Mouse (Mus musculus): ENCODE results near the gene P2ry2. TPM values are rescaled to one million over a fixed set of nuclear protein-coding genes. Genes with fewer than 3 reads are reported as not detected.

Gene P2ry2
- total RNA-seq, 2 experiments from 2014 or later = 17.3 to 26.1 TPM

- DNase-seq (ENCODE audit: low spot score) = peak; percentile 62
- intact Hi-C loops (cut with DNase I) = no loop called here
Observed at GRCm38 (mm10) chr7:101028444-101028757, 15.7 kb upstream of the P2ry2 start.

- peak; percentile 41 for DNase-seq (ENCODE audit: low spot score)
- intact Hi-C loops (cut with DNase I) = no loop called here
Observed at GRCm38 (mm10) chr7:101027623-101028443, 15.2 kb upstream of the P2ry2 start.

GRCm38 (mm10) chr7:101026836-101027235 lies 14.2 kb upstream of the P2ry2 start:
- intact Hi-C loops (cut with DNase I) = no loop called here
- DNase-seq (ENCODE audit: low spot score) = no peak

GRCm38 (mm10) chr7:101017492-101017891 lies 4.8 kb upstream of the P2ry2 start:
- intact Hi-C loops (cut with DNase I) = no loop called here
- no peak for DNase-seq (ENCODE audit: low spot score)

GRCm38 (mm10) chr7:101017021-101017461 lies 4.4 kb upstream of the P2ry2 start:
- intact Hi-C loops (cut with DNase I) = no loop called here
- no peak for DNase-seq (ENCODE audit: low spot score)

GRCm38 (mm10) chr7:101014985-101015384 lies 2.3 kb upstream of the P2ry2 start:
- intact Hi-C loops (cut with DNase I) = no loop called here
- DNase-seq (ENCODE audit: low spot score) = no peak

GRCm38 (mm10) chr7:101014041-101014440 lies 1.4 kb upstream of the P2ry2 start:
- no peak for DNase-seq (ENCODE audit: low spot score)
- intact Hi-C loops (cut with DNase I) = no loop called here

GRCm38 (mm10) chr7:101011681-101012367 lies 842 bp downstream of the P2ry2 start:
- intact Hi-C loops (cut with DNase I) = loop anchor here (2.0 kb wide), 2 partner anchors 21 to 37 kb away; no protein-coding TSS in a partner anchor
- peak; percentile 87 for DNase-seq (ENCODE audit: low spot score)

GRCm38 (mm10) chr7:101010741-101011140 lies 1.9 kb downstream of the P2ry2 start:
- intact Hi-C loops (cut with DNase I) = loop anchor here (2.0 kb wide), 2 partner anchors 20 to 38 kb away; no protein-coding TSS in a partner anchor
- no peak for DNase-seq (ENCODE audit: low spot score)

GRCm38 (mm10) chr7:101006201-101006600 lies 6.5 kb downstream of the P2ry2 start:
- intact Hi-C loops (cut with DNase I) = no loop called here
- no peak for DNase-seq (ENCODE audit: low spot score)

GRCm38 (mm10) chr7:101005119-101005518 lies 7.5 kb downstream of the P2ry2 start:
- DNase-seq (ENCODE audit: low spot score) = no peak
- intact Hi-C loops (cut with DNase I) = no loop called here

GRCm38 (mm10) chr7:101003442-101004326 lies 9.0 kb downstream of the P2ry2 start:
- intact Hi-C loops (cut with DNase I) = no loop called here
- DNase-seq (ENCODE audit: low spot score) = no peak

GRCm38 (mm10) chr7:101002274-101002673 lies 10.4 kb downstream of the P2ry2 start:
- intact Hi-C loops (cut with DNase I) = no loop called here
- peak; percentile 62 for DNase-seq (ENCODE audit: low spot score)

GRCm38 (mm10) chr7:100999623-101000022 lies 13.0 kb downstream of the P2ry2 start:
- DNase-seq (ENCODE audit: low spot score) = no peak
- intact Hi-C loops (cut with DNase I) = no loop called here

- intact Hi-C loops (cut with DNase I) = no loop called here
- no peak for DNase-seq (ENCODE audit: low spot score)
Observed at GRCm38 (mm10) chr7:100998578-100998960, 14.1 kb downstream of the P2ry2 start.

- intact Hi-C loops (cut with DNase I) = no loop called here
- DNase-seq (ENCODE audit: low spot score) = no peak
Observed at GRCm38 (mm10) chr7:100997951-100998577, 14.6 kb downstream of the P2ry2 start.

GRCm38 (mm10) chr7:100997215-100997614 lies 15.5 kb downstream of the P2ry2 start:
- intact Hi-C loops (cut with DNase I) = no loop called here

GRCm38 (mm10) chr7:100995951-100996350 lies 16.7 kb downstream of the P2ry2 start:
- intact Hi-C loops (cut with DNase I) = no loop called here
- DNase-seq (ENCODE audit: low spot score) = no peak

More at GRCm38 (mm10) chr7:100997215-100997614, 15.5 kb downstream of the P2ry2 start:
- DNase-seq (ENCODE audit: low spot score) = no peak

- intact Hi-C loops (cut with DNase I) = no loop called here
- no peak for DNase-seq (ENCODE audit: low spot score)
Observed at GRCm38 (mm10) chr7:100995260-100995864, 17.3 kb downstream of the P2ry2 start.

All from heart, postnatal 25 days (tissue).